Mouse (Mus musculus) embryonic fibroblast, embryonic 13.5 days (primary cell): ENCODE measurements around the gene Dlx1.

Experiments
- CTCF ChIP-seq: IDR thresholded peaks from 2 replicates; pipeline ENCODE4 v1.5.1; 2011; ENCODE audit warnings: mild to moderate bottlenecking, control low read depth, low read length, moderate library complexity, borderline replicate concordance; ENCODE audit not compliant: insufficient read depth
- POLR2A ChIP-seq: IDR thresholded peaks from 2 replicates; pipeline ENCODE4 v1.6.1; 2011; ENCODE audit warnings: low read depth, mild to moderate bottlenecking, control low read depth, low read length, moderate library complexity

DNA sequence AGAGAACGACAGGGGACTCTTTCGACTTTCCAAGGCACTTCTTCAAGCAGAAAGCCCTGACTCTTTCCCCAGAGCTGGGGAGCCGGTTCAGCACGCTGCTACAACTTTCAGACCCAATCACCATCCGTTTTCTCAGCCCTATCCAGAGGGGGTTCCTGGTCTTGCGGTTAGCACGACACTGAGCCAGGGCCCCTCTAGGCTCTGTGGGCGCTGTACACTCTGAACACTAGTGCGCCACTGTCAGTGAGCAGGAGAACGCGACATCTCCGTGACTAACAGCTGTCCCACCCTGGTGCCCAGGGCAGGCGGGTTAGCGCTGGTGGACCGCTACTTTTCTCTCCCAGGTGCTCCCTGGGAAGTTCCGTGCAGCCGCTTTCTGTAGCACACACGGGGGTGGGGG is 23.8 kb downstream of the Dlx1 start:
- TF ChIP-seq CTCF (no peak), POLR2A (no peak)
